Mouse (Mus musculus): Measurements from ENCODE around the gene Tmem186. TPM values are rescaled to one million over a fixed set of nuclear protein-coding genes. Genes with fewer than 3 reads are reported as not detected.

The Tmem186 gene
- polyA plus RNA-seq, 1 experiment from 2014 or later = 22.6 TPM

GRCm38 (mm10) chr16:8663606-8664539, 26.4 kb upstream of the Tmem186 start:
- Histone ChIP-seq H3K36me3 (peaks cover 54% of the 10 kb centered on the region), H3K27ac (no peak overlapping the region), H3K4me2 (replicated peaks) (no peak overlapping the region), H3K4me1 (peaks cover 40% of the 10 kb centered on the region), H3K4me3 (no peak overlapping the region), H3K9me3 (replicated peaks) (no peaks in the 10 kb centered on the region), H3K27me3 (no peaks in the 10 kb centered on the region), H3K9ac (no peak overlapping the region)
- WGBS = 84% methylated on average over 22 of the region's 24 CpGs
- no peak for ATAC-seq (ENCODE audit: low FRiP score)

- Histone ChIP-seq H3K27ac (no peak overlapping the region), H3K9ac (no peak overlapping the region), H3K9me3 (replicated peaks) (no peaks in the 10 kb centered on the region), H3K4me3 (no peak overlapping the region), H3K27me3 (no peaks in the 10 kb centered on the region), H3K4me2 (replicated peaks) (no peak overlapping the region), H3K36me3 (peaks cover 60% of the 10 kb centered on the region), H3K4me1 (peaks cover 31% of the 10 kb centered on the region)
- 83% methylated on average over 2 of the region's 2 CpGs for WGBS
- no peak for ATAC-seq (ENCODE audit: low FRiP score)
These were observed 25.5 kb upstream of the Tmem186 start for GRCm38 (mm10) chr16:8663022-8663421.

GRCm38 (mm10) chr16:8658764-8659163, 21.3 kb upstream of the Tmem186 start:
- H3K9me3 ChIP-seq (replicated peaks) = no peaks in the 10 kb centered on the region
- no peaks in the 10 kb centered on the region for H3K27me3 ChIP-seq
- H3K36me3 ChIP-seq = peaks cover 68% of the 10 kb centered on the region
- no peak for ATAC-seq (ENCODE audit: low FRiP score)
- no peak overlapping the region for H3K4me2 ChIP-seq (replicated peaks)
- no peak overlapping the region for H3K9ac ChIP-seq
- H3K4me3 ChIP-seq = no peak overlapping the region
- WGBS = 85% methylated on average over 4 of the region's 4 CpGs
- no peak overlapping the region for H3K27ac ChIP-seq
- H3K4me1 ChIP-seq = peaks cover 4% of the 10 kb centered on the region; the same call in 1 of the 2 replicates

DNA sequence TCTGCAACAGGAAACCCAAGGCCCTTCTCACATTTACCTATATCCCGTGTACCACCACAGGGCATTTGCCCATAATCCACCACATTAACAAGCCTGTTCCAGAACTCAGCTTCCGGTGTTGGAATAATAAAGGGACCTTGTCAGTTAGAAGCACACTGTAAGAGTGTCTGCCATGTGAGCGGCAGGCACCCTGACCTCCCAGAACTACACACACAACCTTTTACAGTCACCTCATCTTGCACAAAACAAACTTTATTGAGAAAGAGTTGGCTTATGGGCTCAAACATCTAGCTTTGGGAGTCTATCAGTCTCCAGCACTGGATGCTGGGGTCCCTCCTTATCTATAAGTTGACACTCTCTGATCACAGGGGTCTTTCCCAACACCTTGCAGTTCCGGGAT, 20.8 kb upstream of the Tmem186 start:
- H3K4me3 ChIP-seq = no peak overlapping the region
- no peak overlapping the region for H3K9ac ChIP-seq
- no peaks in the 10 kb centered on the region for H3K27me3 ChIP-seq
- no peaks in the 10 kb centered on the region for H3K9me3 ChIP-seq (replicated peaks)
- 83% methylated on average over 4 of the region's 4 CpGs for WGBS
- peaks cover 69% of the 10 kb centered on the region for H3K36me3 ChIP-seq
- peaks cover 3% of the 10 kb centered on the region; the same call in 1 of the 2 replicates for H3K4me1 ChIP-seq
- no peak overlapping the region for H3K4me2 ChIP-seq (replicated peaks)
- ATAC-seq (ENCODE audit: low FRiP score) = no peak
- H3K27ac ChIP-seq = no peak overlapping the region

DNA sequence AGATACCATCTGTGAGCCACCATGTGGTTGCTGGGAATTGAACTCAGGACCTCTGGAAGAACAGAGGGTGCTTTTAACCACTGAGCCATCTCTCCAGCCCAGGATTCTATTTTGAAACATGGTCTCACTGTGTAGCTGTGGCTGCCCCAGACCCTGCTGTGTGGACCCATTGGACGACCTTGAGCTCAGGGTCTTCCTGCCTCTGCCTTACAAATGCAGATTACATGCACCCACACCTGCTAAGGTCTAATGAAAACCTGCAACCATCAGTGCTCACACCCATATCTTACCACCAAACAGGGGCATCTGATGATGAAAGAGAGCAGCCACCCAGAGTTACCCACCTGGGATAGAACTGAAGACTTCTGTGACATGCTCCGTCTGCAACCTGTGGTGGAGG, 18.7 kb upstream of the Tmem186 start:
- no peak overlapping the region for H3K4me3 ChIP-seq
- H3K36me3 ChIP-seq = peaks cover 66% of the 10 kb centered on the region
- no peak overlapping the region for H3K27ac ChIP-seq
- no peak overlapping the region for H3K9ac ChIP-seq
- no peak for ATAC-seq (ENCODE audit: low FRiP score)
- no peaks in the 10 kb centered on the region for H3K27me3 ChIP-seq
- no peak overlapping the region for H3K4me2 ChIP-seq (replicated peaks)
- WGBS = 81% methylated on average over 2 of the region's 2 CpGs
- H3K4me1 ChIP-seq = no peaks in the 10 kb centered on the region
- no peaks in the 10 kb centered on the region for H3K9me3 ChIP-seq (replicated peaks)

GRCm38 (mm10) chr16:8655599-8655998, 18.1 kb upstream of the Tmem186 start:
- ATAC-seq (ENCODE audit: low FRiP score) = no peak
- Histone ChIP-seq H3K27me3 (no peaks in the 10 kb centered on the region), H3K4me3 (no peak overlapping the region), H3K36me3 (peaks cover 68% of the 10 kb centered on the region), H3K9me3 (replicated peaks) (no peaks in the 10 kb centered on the region), H3K27ac (no peak overlapping the region), H3K4me1 (no peaks in the 10 kb centered on the region), H3K4me2 (replicated peaks) (no peak overlapping the region), H3K9ac (no peak overlapping the region)
- WGBS = 86% methylated on average over 9 of the region's 9 CpGs

DNA sequence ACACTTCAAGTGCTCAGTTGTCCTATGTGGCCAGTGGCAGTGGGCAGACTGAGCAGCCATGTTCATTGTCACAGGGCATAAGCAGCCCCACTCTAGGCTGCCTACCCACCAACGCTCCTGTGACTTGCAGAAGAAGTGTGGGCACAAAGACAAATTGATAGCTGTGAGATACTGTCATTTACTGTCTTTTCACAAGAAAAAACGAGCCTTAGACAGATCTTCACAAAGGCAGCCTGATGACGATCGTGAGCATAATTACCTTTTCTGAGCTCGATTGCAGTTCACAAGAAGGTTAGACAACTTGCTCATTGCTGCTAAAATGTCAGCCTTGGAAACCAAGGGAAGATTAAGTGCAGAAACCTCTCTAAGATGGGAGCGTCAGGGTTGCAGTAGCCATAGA, 17.6 kb upstream of the Tmem186 start:
- no peak for ATAC-seq (ENCODE audit: low FRiP score)
- Histone ChIP-seq H3K27ac (no peak overlapping the region), H3K9me3 (replicated peaks) (no peaks in the 10 kb centered on the region), H3K4me2 (replicated peaks) (no peak overlapping the region), H3K36me3 (peaks cover 65% of the 10 kb centered on the region), H3K27me3 (no peaks in the 10 kb centered on the region), H3K9ac (no peak overlapping the region), H3K4me1 (no peaks in the 10 kb centered on the region), H3K4me3 (no peak overlapping the region)
- 87% methylated on average over 6 of the region's 6 CpGs for WGBS

DNA sequence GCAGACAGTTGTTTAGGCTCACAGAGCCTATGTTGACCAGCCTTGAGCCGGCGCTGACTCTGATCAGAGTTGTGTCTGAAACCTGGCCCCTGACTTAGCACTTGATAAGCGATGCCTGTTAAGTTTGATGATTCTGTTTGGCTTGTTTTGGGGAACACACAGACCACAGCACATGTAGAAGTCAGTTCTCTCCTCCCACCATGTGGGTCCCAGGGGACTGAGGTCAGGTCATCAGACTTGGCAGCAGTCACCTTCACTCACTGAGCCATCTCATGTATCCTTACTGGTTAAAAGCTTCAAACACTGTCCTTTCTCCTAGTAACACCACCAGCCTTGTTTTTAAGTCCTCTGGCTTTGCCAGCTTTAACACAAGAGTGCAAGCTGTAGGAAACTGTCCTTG, 12.5 kb upstream of the Tmem186 start:
- Histone ChIP-seq H3K36me3 (peaks cover 84% of the 10 kb centered on the region), H3K4me1 (no peaks in the 10 kb centered on the region), H3K27me3 (no peaks in the 10 kb centered on the region), H3K4me3 (no peak overlapping the region), H3K9me3 (replicated peaks) (no peaks in the 10 kb centered on the region), H3K4me2 (replicated peaks) (no peak overlapping the region), H3K9ac (no peak overlapping the region), H3K27ac (no peak overlapping the region)
- no peak for ATAC-seq (ENCODE audit: low FRiP score)
- WGBS = 97% methylated on average over 3 of the region's 3 CpGs

DNA sequence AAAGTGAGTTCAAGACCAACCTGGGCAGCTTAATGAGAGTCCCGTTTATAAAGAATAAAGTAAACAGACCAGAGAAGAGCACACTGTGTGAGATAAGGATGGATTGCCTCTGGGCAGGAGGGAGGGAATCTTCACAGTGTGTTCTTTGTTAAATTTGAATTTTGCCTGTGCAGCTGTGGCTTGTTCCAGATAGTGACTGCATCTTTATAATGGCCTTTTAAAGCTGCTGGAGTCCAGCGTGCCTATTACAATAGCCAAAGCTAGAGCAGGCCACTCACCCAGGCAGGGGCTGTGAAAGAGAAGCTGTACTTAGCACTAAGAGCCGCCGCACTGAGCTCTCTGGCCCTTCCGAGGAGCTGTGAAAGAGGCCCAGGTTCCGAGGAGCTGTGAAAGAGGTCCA, 8.0 kb upstream of the Tmem186 start:
- Histone ChIP-seq H3K4me3 (no peak overlapping the region), H3K36me3 (peaks cover 79% of the 10 kb centered on the region), H3K9me3 (replicated peaks) (no peaks in the 10 kb centered on the region), H3K4me2 (replicated peaks) (no peak overlapping the region), H3K9ac (no peak overlapping the region), H3K4me1 (no peaks in the 10 kb centered on the region), H3K27me3 (no peaks in the 10 kb centered on the region), H3K27ac (no peak overlapping the region)
- ATAC-seq (ENCODE audit: low FRiP score) = no peak
- 89% methylated on average over 6 of the region's 6 CpGs for WGBS

DNA sequence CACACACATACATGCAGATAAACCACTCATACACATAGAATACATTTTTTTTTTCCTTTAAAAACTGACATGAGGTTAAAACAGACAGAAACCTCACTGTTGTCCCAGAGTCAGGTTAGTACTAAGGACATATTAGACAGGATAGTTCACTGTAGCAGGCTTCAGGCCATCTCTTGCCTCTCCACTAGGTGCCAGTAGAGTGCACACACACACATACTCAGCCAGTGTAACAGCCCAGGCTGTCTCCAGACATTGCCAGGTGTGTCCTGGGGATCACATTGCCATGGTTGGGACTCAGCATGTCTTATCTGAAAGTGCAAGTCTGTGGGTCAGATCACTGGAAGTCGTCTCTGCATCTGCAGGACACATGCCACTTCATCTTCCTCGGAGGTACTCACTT, 6.3 kb upstream of the Tmem186 start:
- no peak overlapping the region for H3K9ac ChIP-seq
- peaks cover under 1% of the 10 kb centered on the region for H3K4me1 ChIP-seq
- H3K4me2 ChIP-seq (replicated peaks) = no peak overlapping the region
- no peaks in the 10 kb centered on the region for H3K9me3 ChIP-seq (replicated peaks)
- H3K27ac ChIP-seq = no peak overlapping the region
- 84% methylated on average over 2 of the region's 2 CpGs for WGBS
- no peak overlapping the region for H3K4me3 ChIP-seq
- no peak for ATAC-seq (ENCODE audit: low FRiP score)
- H3K27me3 ChIP-seq = no peaks in the 10 kb centered on the region
- peaks cover 65% of the 10 kb centered on the region for H3K36me3 ChIP-seq

DNA sequence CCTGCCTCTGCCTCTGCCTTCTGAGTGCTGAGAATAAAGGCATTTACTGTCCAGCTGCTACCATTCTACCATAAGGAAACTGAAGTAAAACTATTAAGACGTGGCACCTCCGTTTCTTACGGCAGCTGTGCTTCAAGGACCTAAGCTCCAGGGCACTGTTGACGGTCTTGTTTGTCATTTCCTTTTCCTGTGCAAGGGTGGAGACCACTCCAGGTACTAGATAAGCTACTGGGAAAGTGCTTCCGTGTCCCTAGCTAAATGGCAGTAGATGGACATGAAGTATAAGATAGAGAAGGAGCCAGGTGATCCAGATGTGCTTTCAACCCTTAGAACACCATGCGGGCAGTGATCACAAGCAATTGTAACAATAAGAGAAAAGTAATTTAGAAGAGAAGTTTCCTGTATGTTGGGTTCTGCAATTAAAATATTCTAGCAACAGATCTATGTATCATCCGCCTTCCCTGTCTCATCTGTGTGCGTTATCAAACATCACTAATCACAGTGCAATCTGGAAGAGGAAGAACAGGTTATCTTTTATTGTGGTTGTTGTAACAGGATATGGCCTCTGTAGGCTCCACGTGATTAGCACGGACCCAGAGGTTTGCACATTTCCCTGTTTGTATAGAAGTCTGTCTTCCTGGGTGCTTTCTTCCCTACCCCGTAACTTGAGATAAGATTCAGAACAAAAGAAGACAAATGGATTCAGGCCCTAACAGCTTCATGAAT, 2.1 kb upstream of the Tmem186 start:
- peaks cover 37% of the 10 kb centered on the region for H3K36me3 ChIP-seq
- H3K9ac ChIP-seq = no peak overlapping the region
- no peaks in the 10 kb centered on the region for H3K27me3 ChIP-seq
- ATAC-seq (ENCODE audit: low FRiP score) = no peak
- H3K9me3 ChIP-seq (replicated peaks) = no peaks in the 10 kb centered on the region
- no peak overlapping the region for H3K4me3 ChIP-seq
- WGBS = 88% methylated on average over 11 of the region's 11 CpGs
- H3K4me1 ChIP-seq = peaks cover 26% of the 10 kb centered on the region
- H3K4me2 ChIP-seq (replicated peaks) = no peak overlapping the region
- H3K27ac ChIP-seq = no peak overlapping the region

DNA sequence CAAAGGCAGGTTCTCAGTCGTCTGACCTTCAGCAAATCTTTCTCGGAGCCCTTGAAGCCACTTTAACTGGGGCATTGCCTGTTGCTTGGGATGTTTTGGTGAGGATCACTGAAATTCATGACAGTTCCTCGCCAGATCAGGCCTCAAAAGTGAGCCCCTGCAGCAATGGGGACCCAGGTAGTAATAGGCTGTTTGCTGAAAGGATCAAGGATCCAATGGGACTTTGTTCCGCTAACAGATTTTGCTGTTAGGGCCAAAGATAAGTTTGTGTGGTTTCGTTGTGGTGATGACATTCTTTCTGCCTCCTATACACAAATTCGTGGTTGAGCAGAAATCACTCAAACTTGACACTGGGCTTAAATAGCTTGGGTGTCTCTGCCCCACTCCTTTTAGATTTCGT, 619 bp upstream of the Tmem186 start:
- Histone ChIP-seq H3K4me1 (peaks cover 26% of the 10 kb centered on the region), H3K9ac (peak overlapping the region; percentile 85), H3K4me3 (peak overlapping the region; percentile 82), H3K27me3 (no peaks in the 10 kb centered on the region), H3K4me2 (replicated peaks) (peak overlapping the region; percentile 85), H3K9me3 (replicated peaks) (no peaks in the 10 kb centered on the region), H3K27ac (no peak overlapping the region), H3K36me3 (peaks cover 24% of the 10 kb centered on the region)
- ATAC-seq (ENCODE audit: low FRiP score) = no peak
- 48% methylated on average over 7 of the region's 7 CpGs for WGBS

All from hindbrain, embryonic 12.5 days (tissue).